Mouse (Mus musculus) ES-E14 (cell line): Measurements from ENCODE around the gene Gm3045.

ENCODE experiments used
- HCFC1 ChIP-seq: IDR thresholded peaks from 2 replicates; pipeline ENCODE4 v1.6.1; 2012; ENCODE audit warnings: low read length, inconsistent platforms, borderline replicate concordance; ENCODE audit not compliant: insufficient read depth
- ZC3H11A ChIP-seq: IDR thresholded peaks from 2 replicates; pipeline ENCODE4 v1.6.1; 2012; ENCODE audit warnings: low read depth, mild to moderate bottlenecking, inconsistent platforms, low read length, borderline replicate concordance
- ZNF384 ChIP-seq: IDR thresholded peaks from 2 replicates; pipeline ENCODE4 v1.6.1; 2012; ENCODE audit warnings: low read depth, low read length, inconsistent platforms

DNA sequence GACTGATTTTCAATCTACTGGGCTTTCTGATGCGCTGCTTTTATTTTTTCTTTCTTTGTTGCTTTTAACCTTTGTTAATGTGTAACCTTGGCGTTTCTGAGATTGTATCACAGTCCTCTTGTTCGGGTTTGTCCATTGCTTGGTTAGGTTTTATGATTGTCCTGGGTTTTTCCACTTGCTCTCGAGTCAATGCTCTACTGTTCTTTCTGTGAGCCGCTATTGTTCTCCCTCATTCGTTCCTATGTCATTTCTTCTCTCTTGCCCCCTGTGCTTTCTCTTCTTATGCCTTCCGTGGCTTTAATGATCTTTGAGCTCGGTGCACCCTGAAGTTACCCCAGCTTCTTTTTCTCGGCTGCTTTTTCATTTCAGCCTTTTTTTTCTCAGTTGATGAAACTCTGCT is 31.6 kb downstream of the Gm3045 start:
- TF ChIP-seq ZNF384 (no peak), ZC3H11A (no peak), HCFC1 (no peak)
